Mouse (Mus musculus) lung, postnatal 0 days (tissue): Measurements from ENCODE around the gene Smg6.

Experiments used
- CTCF ChIP-seq: IDR thresholded peaks from 2 replicates; pipeline ENCODE4 v1.5.1; 2016; ENCODE audit warnings: antibody characterized with exemption, mild to moderate bottlenecking
- EP300 ChIP-seq: IDR thresholded peaks from 2 replicates; pipeline ENCODE4 v1.6.1; 2016; ENCODE audit warnings: antibody characterized with exemption, mild to moderate bottlenecking, control low read depth

GRCm38 (mm10) chr11:75157901-75158300, 232.3 kb downstream of the Smg6 start:
- TF ChIP-seq CTCF: no peak
- TF ChIP-seq EP300: no peak
